Mouse (Mus musculus): Measurements from ENCODE around the gene Riiad1. TPM values are rescaled to one million over a fixed set of nuclear protein-coding genes. Genes with fewer than 3 reads are reported as not detected.
A peak's percentile ranks its signal among the peaks of the same experiment; 100 is the strongest.

Gene Riiad1
- polyA plus RNA-seq, 1 experiment from 2014 or later = not detected

- H3K27me3 ChIP-seq (replicated peaks) = peaks cover 18% of the 10 kb centered on the region
- peaks cover 8% of the 10 kb centered on the region; the same call in 1 of the 2 replicates for H3K4me1 ChIP-seq
- no peaks in the 10 kb centered on the region for H3K36me3 ChIP-seq
- H3K9ac ChIP-seq = no peak overlapping the region
- H3K27ac ChIP-seq = no peak overlapping the region
- 4% methylated on average over 12 of the region's 12 CpGs for WGBS (ENCODE audit: insufficient replicate concordance)
- H3K4me2 ChIP-seq = peak overlapping the region; percentile 53
- no peaks in the 10 kb centered on the region for H3K9me3 ChIP-seq (replicated peaks)
- peak; percentile 72 for ATAC-seq
- peak overlapping the region; percentile 26; the same call in 1 of the 2 replicates for H3K4me3 ChIP-seq
Measured at GRCm38 (mm10) chr3:94456529-94457000, 23.6 kb downstream of the Riiad1 start.

GRCm38 (mm10) chr3:94449377-94449776, 30.8 kb downstream of the Riiad1 start:
- Histone ChIP-seq H3K4me3 (no peak overlapping the region), H3K4me2 (no peak overlapping the region), H3K9me3 (replicated peaks) (no peaks in the 10 kb centered on the region), H3K27me3 (replicated peaks) (no peaks in the 10 kb centered on the region), H3K9ac (no peak overlapping the region), H3K27ac (no peak overlapping the region), H3K36me3 (peaks cover 63% of the 10 kb centered on the region), H3K4me1 (peaks cover 13% of the 10 kb centered on the region)
- WGBS (ENCODE audit: insufficient replicate concordance) = 85% methylated on average over 2 of the region's 2 CpGs
- no peak for ATAC-seq

GRCm38 (mm10) chr3:94443597-94443964, 36.6 kb downstream of the Riiad1 start, which contains the start of gene Oaz3:
Oaz3 (minus strand) TSS chr3:94443915.
- H3K27me3 ChIP-seq (replicated peaks) = peaks cover 16% of the 10 kb centered on the region
- ATAC-seq = peak; percentile 68; the same call in 1 of the 2 replicates
- H3K4me2 ChIP-seq = peak within 1 kb of the TSS; percentile 78
- peak within 1 kb of the TSS; percentile 97 for H3K9ac ChIP-seq
- H3K4me3 ChIP-seq = peak within 1 kb of the TSS; percentile 97
- peaks cover 42% of the 10 kb centered on the region for H3K36me3 ChIP-seq
- WGBS (ENCODE audit: insufficient replicate concordance) = under 1% methylated on average over 24 of the region's 24 CpGs
- no peaks in the 10 kb centered on the region for H3K9me3 ChIP-seq (replicated peaks)
- peak within 1 kb of the TSS; percentile 83 for H3K27ac ChIP-seq
- peaks cover 16% of the 10 kb centered on the region for H3K4me1 ChIP-seq

- peak within 1 kb of the TSS; percentile 83 for H3K27ac ChIP-seq
- peaks cover 37% of the 10 kb centered on the region for H3K36me3 ChIP-seq
- H3K4me1 ChIP-seq = peaks cover 16% of the 10 kb centered on the region
- no peaks in the 10 kb centered on the region for H3K9me3 ChIP-seq (replicated peaks)
- ATAC-seq = peak; percentile 98
- peak within 1 kb of the TSS; percentile 97 for H3K4me3 ChIP-seq
- H3K9ac ChIP-seq = peak within 1 kb of the TSS; percentile 97
- H3K27me3 ChIP-seq (replicated peaks) = peaks cover 16% of the 10 kb centered on the region
- peak within 1 kb of the TSS; percentile 78 for H3K4me2 ChIP-seq
- under 1% methylated on average over 39 of the region's 39 CpGs for WGBS (ENCODE audit: insufficient replicate concordance)
Measured at GRCm38 (mm10) chr3:94442951-94443596, 37.1 kb downstream of the Riiad1 start, which contains the start of gene Mrpl9. Mrpl9 (plus strand) TSS chr3:94443318.

GRCm38 (mm10) chr3:94441182-94441581, 39.0 kb downstream of the Riiad1 start:
- peaks cover 16% of the 10 kb centered on the region for H3K4me1 ChIP-seq
- no peak overlapping the region for H3K9ac ChIP-seq
- H3K4me3 ChIP-seq = no peak overlapping the region
- H3K4me2 ChIP-seq = no peak overlapping the region
- 30% methylated on average over 3 of the region's 3 CpGs for WGBS (ENCODE audit: insufficient replicate concordance)
- H3K9me3 ChIP-seq (replicated peaks) = no peaks in the 10 kb centered on the region
- H3K36me3 ChIP-seq = peaks cover 18% of the 10 kb centered on the region
- peaks cover 16% of the 10 kb centered on the region for H3K27me3 ChIP-seq (replicated peaks)
- no peak for ATAC-seq
- H3K27ac ChIP-seq = no peak overlapping the region

GRCm38 (mm10) chr3:94436420-94436819, 43.7 kb downstream of the Riiad1 start:
- H3K27me3 ChIP-seq (replicated peaks) = peaks cover 16% of the 10 kb centered on the region
- no peak overlapping the region for H3K27ac ChIP-seq
- H3K9me3 ChIP-seq (replicated peaks) = no peaks in the 10 kb centered on the region
- no peaks in the 10 kb centered on the region for H3K36me3 ChIP-seq
- H3K4me2 ChIP-seq = no peak overlapping the region
- 68% methylated on average over 9 of the region's 9 CpGs for WGBS (ENCODE audit: insufficient replicate concordance)
- ATAC-seq = no peak
- H3K9ac ChIP-seq = no peak overlapping the region
- no peak overlapping the region for H3K4me3 ChIP-seq
- H3K4me1 ChIP-seq = no peaks in the 10 kb centered on the region

GRCm38 (mm10) chr3:94434305-94434704, 45.8 kb downstream of the Riiad1 start:
- peaks cover 2% of the 10 kb centered on the region; the same call in 1 of the 2 replicates for H3K27me3 ChIP-seq (replicated peaks)
- ATAC-seq = no peak
- H3K4me2 ChIP-seq = no peak overlapping the region
- no peak overlapping the region for H3K9ac ChIP-seq
- WGBS (ENCODE audit: insufficient replicate concordance) = 59% methylated on average over 2 of the region's 2 CpGs
- 0 out of 2 replicates have a peak overlapping the region, but pooled peaks have one; percentile 16 for H3K27ac ChIP-seq
- no peaks in the 10 kb centered on the region for H3K4me1 ChIP-seq
- no peak overlapping the region for H3K4me3 ChIP-seq
- no peaks in the 10 kb centered on the region for H3K9me3 ChIP-seq (replicated peaks)
- no peaks in the 10 kb centered on the region for H3K36me3 ChIP-seq

GRCm38 (mm10) chr3:94430980-94431379, 49.2 kb downstream of the Riiad1 start:
- Histone ChIP-seq H3K4me1 (no peaks in the 10 kb centered on the region), H3K27ac (no peak overlapping the region), H3K4me3 (no peak overlapping the region), H3K9me3 (replicated peaks) (no peaks in the 10 kb centered on the region), H3K36me3 (no peaks in the 10 kb centered on the region), H3K9ac (no peak overlapping the region), H3K4me2 (no peak overlapping the region), H3K27me3 (replicated peaks) (no peaks in the 10 kb centered on the region)
- no peak for ATAC-seq
- WGBS (ENCODE audit: insufficient replicate concordance) = 12% methylated on average over 2 of the region's 2 CpGs

Other genes with a start within 250 kb of the Riiad1 start
- gene Gm4778, start 216.3 kb downstream of the Riiad1 start, polyA plus RNA-seq (2016; fragmentation: Nextera tagmentation; extraction: Ambion mirVana) = not detected in 2 replicates
- gene Them4, start 170.3 kb downstream of the Riiad1 start, polyA plus RNA-seq (2016; fragmentation: Nextera tagmentation; extraction: Ambion mirVana) = 3.1 and 3.3 TPM in 2 replicates
- gene Them5, start 138.2 kb downstream of the Riiad1 start, polyA plus RNA-seq (2016; fragmentation: Nextera tagmentation; extraction: Ambion mirVana) = not detected in 2 replicates
- gene C2cd4d, start 117.9 kb downstream of the Riiad1 start, polyA plus RNA-seq (2016; fragmentation: Nextera tagmentation; extraction: Ambion mirVana) = 0.17 and 0.21 TPM in 2 replicates
- gene Rorc, start 107.5 kb downstream of the Riiad1 start, polyA plus RNA-seq (2016; fragmentation: Nextera tagmentation; extraction: Ambion mirVana) = 0.49 and 0.70 TPM in 2 replicates
- 0.04 TPM in 1 of 2 replicates, not detected in the other for gene Lingo4, start 81.8 kb downstream of the Riiad1 start, polyA plus RNA-seq (2016; fragmentation: Nextera tagmentation; extraction: Ambion mirVana)
- 10.7 and 11.1 TPM in 2 replicates for gene Tdrkh, start 67.1 kb downstream of the Riiad1 start, polyA plus RNA-seq (2016; fragmentation: Nextera tagmentation; extraction: Ambion mirVana)
- gene Mrpl9, start 37.0 kb downstream of the Riiad1 start, polyA plus RNA-seq (2016; fragmentation: Nextera tagmentation; extraction: Ambion mirVana) = 56.4 and 61.8 TPM in 2 replicates
- gene Oaz3, start 36.4 kb downstream of the Riiad1 start, polyA plus RNA-seq (2016; fragmentation: Nextera tagmentation; extraction: Ambion mirVana) = 0.13 and 0.31 TPM in 2 replicates
- 0.22 and 0.44 TPM in 2 replicates for gene Celf3, start 2.0 kb downstream of the Riiad1 start, polyA plus RNA-seq (2016; fragmentation: Nextera tagmentation; extraction: Ambion mirVana)
- gene Snx27, start 102.4 kb upstream of the Riiad1 start, polyA plus RNA-seq (2016; fragmentation: Nextera tagmentation; extraction: Ambion mirVana) = 23.9 and 25.1 TPM in 2 replicates
- gene Gm10972, start 162.8 kb upstream of the Riiad1 start, polyA plus RNA-seq (2016; fragmentation: Nextera tagmentation; extraction: Ambion mirVana) = not detected in 2 replicates
- 5.4 and 7.5 TPM in 2 replicates for gene Tuft1, start 178.5 kb upstream of the Riiad1 start, polyA plus RNA-seq (2016; fragmentation: Nextera tagmentation; extraction: Ambion mirVana)
- gene Selenbp2, start 213.2 kb upstream of the Riiad1 start, polyA plus RNA-seq (2016; fragmentation: Nextera tagmentation; extraction: Ambion mirVana) = 3.0 and 3.3 TPM in 2 replicates

Measured in liver, embryonic 12.5 days (tissue).